Mouse (Mus musculus) kidney, adult 18-20 months (tissue): ENCODE data around the gene Lhx2.

Experiments
- DNase-seq: peaks from one replicate; pipeline ENCODE4 v3.0.0; 2021

Gene Lhx2

GRCm38 (mm10) chr2:38338990-38339909 is at the start of gene Lhx2:
Lhx2 (plus strand) TSS chr2:38339281.
- DNase-seq, result peak; percentile 17

DNA sequence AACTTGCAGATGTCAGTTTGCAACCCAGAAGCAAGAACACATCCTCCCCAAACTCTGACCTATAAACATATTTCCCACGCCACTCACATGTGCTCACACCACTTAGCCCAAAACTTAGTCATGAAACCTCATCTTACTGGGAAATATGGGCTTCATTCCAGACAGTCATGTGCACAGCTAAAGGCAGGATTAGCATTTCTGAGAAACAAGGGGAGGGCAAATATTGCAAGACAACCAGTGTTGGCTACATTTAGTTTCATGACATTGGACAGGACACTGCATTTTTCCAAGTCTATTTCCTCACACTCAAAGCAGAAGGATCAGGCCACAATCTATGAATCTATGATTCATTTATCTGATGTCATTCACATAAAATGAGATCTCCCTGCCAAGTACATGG is 47.6 kb upstream of the Lhx2 start:
- DNase-seq, result no peak

DNA sequence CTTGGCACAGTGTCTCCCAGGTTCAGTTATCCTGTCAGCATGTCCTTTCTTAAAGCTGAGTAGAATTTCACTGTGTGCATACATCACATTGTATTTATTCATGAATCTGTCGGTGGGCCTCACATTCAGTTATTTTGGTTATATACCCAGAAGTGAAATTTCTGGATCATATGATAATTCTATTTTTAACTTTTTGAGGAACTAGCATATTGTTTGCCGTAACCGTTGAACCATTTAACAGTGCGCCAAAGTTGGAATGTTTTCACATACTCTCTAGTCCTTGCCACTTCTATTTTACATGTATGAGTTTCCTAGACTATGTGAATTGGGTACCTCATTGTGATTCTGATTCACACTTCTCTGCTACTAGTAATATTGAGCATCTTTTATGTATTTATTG is 43.1 kb upstream of the Lhx2 start:
- no peak for DNase-seq

- no peak for DNase-seq
Observed at GRCm38 (mm10) chr2:38300941-38301340, 38.1 kb upstream of the Lhx2 start.

GRCm38 (mm10) chr2:38305152-38305551 is 33.9 kb upstream of the Lhx2 start:
- DNase-seq, result no peak

- DNase-seq, result no peak
Observed at GRCm38 (mm10) chr2:38312921-38313320, 26.2 kb upstream of the Lhx2 start.

DNA sequence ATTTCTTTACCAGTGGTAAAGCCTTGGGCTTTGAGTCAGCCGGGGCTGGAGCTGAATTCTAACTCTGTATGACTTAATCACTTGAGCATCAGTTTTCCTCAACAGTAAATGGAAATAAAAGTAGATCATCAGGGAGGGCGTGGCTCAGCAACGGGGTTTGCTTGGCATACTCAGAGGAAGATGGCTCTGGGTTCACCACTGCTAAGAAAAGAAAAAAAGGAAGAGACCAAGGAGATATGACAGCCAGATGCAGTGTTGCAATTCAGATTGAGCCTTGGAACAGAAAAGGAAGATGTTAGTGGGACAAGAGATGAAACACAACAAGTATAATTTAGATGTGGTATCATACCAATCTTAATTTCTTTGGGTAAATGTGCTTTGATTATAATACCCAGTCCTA is 25.7 kb upstream of the Lhx2 start:
- DNase-seq, result no peak

GRCm38 (mm10) chr2:38319086-38319485 is 20.0 kb upstream of the Lhx2 start:
- no peak for DNase-seq

DNA sequence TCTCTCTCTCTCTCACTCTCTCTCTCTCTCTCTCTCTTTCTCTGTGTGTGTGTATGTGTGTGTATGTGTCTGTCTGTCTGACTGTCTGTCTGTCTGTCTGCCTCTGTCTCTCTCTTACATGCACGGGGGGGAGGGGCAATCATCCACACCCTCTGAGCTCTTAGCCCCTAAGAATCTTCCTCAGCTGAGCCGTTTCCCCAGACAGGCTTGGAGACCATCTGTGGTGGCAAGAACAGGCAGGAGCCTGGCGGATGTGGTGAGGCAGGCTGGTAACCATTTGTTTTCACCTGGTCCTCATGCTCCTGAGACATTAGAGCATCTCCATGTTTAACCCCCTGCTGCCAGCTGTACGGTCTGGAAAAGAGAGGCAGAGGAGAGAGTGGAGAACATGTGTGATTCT is 18.2 kb upstream of the Lhx2 start:
- no peak for DNase-seq

DNA sequence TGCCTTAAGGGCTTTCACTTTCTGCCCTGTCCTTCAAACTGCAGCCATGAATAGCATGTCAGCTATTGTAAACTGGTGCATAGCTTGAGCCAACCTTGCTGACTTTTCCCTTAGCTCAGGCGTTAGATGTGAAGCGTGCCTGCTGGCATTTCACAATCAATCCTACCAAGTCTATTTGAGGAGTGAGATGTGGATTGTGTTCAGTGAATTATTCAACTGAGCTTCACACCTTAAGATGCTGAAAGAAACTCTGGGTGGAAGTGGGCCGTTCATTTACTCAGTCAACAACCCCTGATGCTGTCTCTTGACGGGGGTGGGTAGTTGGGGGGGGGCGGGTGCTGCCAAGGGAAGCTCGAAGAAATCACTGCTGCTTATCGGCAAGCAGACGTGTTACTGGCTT is 15.7 kb upstream of the Lhx2 start:
- DNase-seq, result no peak

DNA sequence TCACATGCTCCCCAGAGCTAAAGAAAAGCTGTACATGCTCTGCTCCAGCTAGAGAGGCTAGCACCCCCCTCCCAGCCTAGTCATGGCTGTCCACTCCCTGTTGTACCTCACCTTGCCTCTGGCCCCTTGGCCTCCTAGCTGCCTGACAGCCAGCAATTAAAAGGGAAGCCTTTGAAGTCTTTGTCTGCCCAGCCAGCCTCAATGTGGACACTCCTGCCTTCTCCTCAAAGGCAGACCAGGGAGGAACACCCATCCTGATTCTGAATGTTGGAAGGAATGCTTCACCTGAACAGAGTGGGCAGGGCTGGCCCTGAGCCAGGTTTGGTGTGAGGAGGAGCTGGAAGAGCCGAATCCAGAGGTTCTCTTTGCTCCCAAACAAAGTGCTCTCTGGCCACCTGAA is 12.4 kb upstream of the Lhx2 start:
- no peak for DNase-seq

DNA sequence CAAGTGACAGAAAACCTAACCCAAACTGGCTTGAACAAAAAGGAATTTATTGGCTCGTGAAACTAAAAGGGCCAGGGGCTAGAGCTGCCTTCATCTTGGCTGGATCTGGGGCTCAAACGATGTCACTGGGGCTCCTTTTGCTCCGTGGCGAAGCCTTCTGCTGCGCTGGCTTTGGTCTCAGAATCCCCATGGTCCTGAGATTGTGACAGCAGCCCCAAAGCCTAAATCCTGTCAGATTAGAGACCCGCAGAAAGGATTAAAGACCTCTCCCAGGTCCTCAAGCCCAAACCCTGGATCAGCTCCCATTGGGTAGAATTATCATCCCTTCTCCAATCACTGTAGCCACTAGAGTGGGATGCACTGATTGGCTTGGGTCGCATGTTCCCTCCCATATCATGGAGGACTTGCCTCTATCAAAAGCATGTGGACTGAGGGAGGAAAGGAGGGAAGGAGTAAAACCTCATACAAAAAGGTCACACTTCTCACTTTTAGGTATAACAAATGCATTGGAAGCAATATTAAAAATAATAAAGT is 5.4 kb upstream of the Lhx2 start:
- DNase-seq, result no peak

GRCm38 (mm10) chr2:38336606-38337005 is 2.5 kb upstream of the Lhx2 start:
- no peak for DNase-seq

DNA sequence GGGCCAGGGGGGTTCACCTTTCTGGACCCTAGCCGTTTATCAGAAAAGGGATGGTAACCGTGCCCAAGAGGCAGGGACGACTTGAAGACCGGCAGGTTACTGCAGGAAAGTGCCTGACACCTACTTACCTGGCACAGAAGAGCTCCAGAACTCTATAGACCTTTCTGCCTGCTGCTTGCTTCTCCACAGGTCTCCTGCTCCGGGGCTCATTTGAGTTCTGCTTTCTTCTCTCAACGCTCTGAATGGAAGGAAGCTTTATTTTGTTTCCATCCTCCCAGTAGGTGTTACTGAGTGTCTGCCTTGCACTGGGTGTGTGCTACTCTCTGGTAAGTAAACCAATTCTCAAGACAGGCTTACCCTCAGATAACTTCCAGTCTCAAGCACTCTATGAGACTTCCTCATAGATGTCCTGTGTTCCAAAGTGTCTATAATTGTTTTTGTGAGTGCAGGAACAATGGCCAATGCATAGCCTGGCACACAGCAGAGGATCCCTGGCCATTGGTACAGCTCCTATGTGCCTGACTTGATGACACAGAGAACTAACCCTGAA is 1.9 kb upstream of the Lhx2 start:
- DNase-seq, result no peak

- no peak for DNase-seq
Observed at GRCm38 (mm10) chr2:38337681-38338080, 1.4 kb upstream of the Lhx2 start.

DNA sequence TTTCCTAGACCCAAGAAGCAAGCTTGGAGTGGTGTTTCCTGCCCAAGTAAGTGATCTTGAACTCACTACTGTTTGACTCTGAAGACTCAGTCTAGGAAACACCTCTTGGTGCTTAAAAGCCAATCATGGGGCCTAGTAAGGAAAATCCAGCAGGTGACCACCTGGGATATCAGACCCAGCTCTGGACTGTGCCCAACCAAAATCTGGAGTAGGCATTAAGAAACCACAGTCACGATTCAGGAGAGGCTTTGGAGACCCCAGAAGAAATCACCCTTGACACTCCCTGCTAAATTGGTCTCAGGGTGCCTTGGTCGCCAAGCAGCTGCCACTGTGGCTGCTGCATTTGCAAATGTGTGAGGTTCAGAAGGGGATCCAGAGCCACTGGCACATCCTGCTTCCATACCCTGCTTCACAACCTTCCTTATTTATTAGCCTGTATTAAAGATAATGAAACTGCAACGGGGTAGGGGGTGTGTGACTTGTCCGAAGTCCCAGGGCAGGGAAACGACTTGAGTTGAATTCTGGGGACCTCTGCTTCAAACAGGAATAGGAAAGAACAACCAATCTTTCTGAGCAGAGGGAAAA is 641 bp upstream of the Lhx2 start:
- no peak for DNase-seq

DNA sequence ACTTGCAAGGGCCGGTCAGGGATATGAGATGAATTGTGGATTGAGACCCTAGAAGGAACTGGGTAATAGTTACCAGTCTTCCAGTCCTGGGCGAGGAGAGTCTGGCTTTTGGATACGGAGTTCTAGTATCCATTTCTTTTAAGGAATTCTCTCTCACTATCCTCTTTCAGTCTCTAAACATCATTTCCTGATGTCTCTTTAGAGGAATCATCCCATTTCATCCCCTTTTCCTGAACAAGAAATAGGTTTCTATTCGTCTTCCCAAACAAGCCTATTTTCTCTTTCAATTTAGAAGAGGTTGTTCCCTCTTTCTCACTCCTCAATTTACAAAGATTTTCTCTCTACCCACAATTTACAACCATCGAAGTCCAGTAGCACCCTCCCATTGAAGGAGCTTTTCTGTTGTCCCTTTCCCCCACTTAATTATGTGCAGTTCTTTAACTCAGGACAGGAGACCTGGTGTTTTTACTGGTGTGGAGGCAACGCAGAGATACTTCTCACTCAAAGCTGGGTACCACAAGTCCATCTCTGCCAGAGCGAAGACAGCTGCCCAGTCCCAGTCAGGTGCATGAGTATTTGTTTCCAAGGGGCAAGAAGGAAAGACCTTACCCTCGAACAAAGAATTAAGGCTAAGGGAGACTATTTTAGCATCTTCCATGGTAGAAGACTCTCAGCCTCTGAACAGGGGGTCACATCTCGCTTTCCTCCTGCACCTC is 987 bp downstream of the Lhx2 start:
- DNase-seq, result peak; percentile 13

- DNase-seq, result no peak
Observed at GRCm38 (mm10) chr2:38340626-38341200, 1.6 kb downstream of the Lhx2 start.

DNA sequence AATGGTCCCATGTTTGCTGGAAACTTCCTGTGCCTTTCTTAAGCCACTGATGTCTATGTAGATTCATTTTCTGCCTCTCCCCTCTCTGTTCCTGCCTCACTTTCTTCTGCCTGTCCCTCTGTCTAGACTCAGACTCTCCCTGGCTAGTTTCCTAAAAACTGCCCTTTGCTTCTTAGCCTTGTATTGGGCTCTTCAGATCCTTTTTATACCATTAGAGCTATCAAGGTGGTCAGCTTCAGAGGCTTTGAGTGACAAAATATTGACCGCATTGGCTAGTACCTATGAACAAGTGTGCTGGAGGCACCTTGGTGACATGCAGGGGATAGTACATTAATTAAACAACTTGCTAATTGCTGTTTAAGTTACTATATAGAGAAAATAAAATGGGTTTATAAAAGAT is 4.5 kb downstream of the Lhx2 start:
- no peak for DNase-seq

DNA sequence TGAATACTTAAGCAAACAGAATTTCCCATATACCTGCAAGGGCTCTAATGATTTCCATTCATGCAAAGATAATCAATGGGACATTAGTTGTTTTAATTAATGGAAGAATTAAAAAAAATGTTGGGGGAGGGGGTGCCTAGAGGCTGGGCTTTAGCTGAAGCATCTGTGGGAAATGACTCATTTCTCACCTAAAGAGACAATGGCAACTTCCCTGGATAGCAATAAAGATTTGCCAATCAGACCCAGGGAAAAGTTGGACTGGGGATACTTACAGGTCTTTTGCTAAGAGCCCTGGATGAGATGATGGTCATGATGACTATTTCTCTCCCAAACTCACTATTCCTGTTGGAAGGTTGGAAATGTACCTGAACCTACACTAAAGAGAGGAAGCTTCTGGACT is 5.6 kb downstream of the Lhx2 start:
- DNase-seq, result no peak

DNA sequence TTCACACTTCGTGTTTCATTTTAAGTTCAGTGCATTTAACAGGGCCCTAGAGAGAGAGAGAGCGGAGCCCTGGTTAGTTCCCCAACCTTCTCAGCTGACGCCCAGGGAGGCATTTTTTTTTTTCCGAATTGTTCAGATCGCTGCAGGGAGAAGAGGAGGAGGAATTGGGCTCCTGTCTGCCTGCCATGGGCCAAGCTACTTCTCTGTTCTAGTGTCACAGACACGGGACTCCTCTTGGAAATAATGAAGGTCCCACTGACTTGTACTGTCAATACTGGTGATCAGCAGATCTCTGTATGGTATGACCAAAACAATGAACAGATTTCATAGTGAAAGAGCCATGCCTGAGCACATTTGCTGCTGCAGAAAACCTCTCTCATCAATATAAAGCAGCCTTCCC is 7.3 kb downstream of the Lhx2 start:
- no peak for DNase-seq

DNA sequence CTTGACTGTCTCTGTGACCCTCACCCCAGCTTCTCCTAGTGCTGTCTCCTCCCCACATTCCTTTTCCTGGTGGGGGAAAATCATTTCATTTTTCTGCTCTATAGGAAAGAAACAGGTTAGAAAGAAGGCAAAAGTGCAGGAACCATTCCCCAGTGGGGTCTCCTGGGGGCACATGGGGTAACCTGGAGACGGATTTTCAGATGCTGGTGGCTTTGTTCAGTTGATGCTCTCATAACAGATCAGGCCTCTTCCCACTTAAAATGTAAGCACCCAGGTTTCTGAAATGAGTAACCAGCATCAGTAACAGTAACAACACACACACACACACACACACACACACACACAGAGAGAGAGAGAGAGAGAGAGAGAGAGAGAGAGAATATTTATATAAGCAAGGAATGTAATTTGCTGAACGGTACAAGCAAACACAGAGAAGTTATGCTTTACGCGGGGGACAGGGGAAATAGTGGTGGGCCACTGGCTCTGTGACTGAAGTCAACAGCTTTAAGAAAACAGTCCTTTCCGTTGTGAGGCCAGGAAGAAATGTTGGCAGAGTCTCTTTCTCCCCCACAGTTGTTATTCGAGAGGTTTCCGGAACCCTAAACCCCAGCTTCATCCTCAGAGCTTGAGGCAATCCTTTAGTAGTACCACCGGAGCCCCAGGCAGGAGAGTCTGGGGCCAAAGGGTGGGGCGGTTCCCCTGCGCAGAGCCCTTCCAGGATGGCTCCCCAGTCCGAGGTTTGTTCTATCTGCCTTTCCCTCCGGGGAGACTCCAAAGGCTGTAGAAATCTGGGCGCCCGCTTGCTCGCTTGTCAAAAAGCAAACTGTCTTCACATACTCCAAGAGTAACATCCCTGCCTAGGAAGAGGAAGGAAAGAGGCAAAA is 8.0 kb downstream of the Lhx2 start:
- peak; percentile 25 for DNase-seq
